Mouse (Mus musculus) inflammation-experienced regulatory T-cells, adult 6 months (primary cell): ENCODE data around the gene Spryd3. TPM values are rescaled to one million over a fixed set of nuclear protein-coding genes. Genes with fewer than 3 reads are reported as not detected.

Source experiments
- ATAC-seq: one replicate; pipeline ENCODE4 v1.8.0; 2017
- polyA plus RNA-seq, 3 experiments: library from polyadenylated mRNA; unstranded; fragments of 100-300 nt; shearing (Covaris generic); gene quantifications; one replicate each; pipeline ENCODE4 v1.2.1; 2017

The Spryd3 gene
- polyA plus RNA-seq, 3 experiments from 2014 or later = 32.1 to 44.8 (median 33.6) TPM

DNA sequence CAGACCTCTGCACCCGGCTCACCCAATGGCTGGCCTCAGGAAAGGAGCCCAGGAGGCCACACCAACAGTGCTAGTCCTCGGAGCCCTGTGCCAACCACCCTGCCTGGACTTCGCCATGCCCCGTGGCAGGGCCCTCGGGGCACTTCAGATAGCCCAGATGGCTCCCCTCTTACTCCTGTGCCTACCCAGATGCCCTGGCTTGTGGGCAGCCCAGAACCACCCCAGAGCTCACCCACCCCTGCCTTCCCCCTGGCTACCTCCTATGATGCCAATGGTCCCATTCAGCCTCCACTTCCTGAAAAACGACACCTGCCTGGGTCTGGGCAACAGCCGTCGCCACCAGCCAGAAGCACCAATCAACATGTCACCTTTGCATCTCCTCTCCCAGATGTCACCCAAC lies 23.2 kb downstream of the Spryd3 start:
- ATAC-seq = no peak

DNA sequence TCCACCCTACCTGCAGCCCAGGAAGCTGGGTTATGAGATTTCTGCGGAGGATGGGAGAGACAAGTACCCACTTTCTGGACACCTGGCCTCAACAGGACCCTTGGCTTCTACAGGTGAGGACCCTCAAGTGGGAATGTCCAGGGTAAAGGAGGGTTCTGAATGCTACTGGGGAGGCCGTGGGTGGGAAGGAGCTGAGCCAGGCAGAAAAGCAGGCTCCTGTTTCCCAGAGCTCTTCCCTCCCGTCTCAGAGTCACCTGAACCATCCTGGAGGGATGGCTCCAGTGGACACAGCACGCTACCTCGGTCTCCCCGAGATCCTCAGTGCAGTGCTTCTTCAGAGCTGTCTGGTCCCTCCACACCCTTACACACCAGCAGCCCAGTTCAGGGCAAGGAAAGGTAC lies 23.9 kb downstream of the Spryd3 start:
- ATAC-seq = no peak

GRCm38 (mm10) chr15:102111495-102111829 lies 24.6 kb downstream of the Spryd3 start:
- ATAC-seq = no peak

DNA sequence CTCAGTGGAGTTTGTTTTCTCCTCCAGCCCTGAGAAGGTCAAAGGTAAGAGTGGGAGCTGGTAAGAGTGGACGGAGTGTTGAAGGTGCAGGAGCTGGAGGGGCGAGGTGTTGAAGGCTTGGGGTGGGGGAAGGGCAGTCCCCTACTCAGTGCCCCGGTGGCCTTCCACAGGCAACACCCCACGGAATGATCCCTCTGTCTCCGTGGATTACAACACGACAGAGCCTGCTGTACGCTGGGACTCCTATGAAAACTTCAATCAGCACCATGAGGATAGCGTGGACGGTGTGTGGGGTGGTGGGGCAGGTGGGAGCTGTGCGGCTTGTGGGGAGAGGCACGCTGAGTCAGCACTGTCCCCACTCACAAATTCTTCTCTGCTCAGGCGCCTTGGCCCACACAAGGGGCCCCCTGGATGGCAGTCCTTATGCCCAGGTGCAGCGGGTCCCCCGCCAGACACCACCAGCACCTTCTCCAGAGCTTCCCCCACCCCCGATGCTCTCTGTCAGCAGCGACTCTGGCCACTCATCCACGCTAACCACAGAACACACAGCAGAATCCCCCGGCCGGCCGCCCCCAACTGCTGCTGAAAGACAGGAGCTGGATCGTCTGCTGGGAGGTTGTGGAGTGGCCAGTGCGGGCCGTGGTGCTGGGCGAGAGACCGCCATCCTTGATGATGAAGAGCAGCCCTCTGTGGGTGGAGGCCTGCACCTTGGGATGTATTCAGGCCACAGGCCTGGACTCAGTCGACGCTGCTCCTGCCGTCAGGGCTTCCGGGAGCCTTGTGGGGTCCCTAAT lies 25.1 kb downstream of the Spryd3 start:
- no peak for ATAC-seq

DNA sequence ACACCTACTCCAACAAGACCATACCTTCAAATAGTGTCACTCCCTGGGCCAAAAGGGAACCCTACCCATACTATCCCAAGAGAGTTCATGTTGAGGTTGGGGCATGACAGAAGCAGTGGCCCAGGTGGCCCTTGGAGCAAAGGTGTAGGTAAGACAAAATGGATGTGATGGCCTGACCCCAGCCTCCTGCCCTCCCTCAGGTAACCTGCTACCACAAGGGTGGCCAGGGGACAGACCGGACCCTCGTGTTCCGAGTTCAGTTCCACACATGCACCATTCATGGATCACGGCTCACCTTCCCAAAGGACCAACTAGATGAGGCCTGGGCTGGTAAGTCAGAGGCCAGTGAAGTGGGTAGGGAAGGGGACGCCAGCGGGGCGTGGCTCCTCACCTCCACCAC lies 25.8 kb downstream of the Spryd3 start:
- no peak for ATAC-seq

- peak; percentile 69 for ATAC-seq
Measured at GRCm38 (mm10) chr15:102108651-102109525, 27.1 kb downstream of the Spryd3 start.

DNA sequence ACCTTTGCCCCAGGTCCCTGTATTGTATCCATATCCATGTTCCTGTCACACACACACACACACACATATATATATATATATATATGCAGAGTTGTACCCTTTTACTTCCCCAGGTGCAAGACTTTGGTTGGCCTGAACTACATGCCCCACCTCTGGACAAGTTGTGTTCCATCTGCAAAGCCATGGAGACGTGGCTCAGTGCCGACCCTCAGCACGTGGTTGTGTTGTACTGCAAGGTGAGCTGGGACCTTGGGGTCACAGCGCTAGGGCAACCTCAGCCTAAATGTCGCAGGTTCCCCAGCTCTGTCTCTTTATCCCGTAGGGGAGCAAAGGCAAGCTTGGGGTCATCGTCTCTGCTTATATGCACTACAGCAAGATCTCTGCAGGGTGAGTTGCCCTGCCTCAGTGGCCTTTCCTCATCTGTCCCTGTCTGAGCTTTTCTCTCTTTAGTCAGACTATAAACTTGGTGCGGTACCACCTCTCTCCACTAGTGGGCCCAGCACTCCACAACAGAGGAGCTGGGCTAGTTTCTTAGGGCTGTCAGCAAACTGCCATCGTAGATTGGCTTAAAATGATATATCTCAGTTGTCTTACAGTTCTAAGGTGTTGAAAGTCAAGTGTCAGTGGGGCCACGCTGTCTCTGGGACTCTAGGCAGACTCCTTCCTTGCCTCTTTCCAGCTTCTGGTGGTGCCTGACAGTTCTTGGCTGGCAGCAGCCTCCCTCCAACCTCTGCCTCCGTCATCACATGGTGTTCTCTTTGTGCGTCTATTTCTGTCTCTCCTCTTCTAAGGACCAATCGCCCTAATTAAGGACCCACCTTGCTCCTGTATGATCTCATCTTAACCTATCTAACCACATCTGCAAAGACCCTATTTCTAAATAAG lies 28.1 kb downstream of the Spryd3 start:
- peak; percentile 67 for ATAC-seq

- peak; percentile 22 for ATAC-seq
Measured at GRCm38 (mm10) chr15:102106754-102107456, 29.1 kb downstream of the Spryd3 start.

DNA sequence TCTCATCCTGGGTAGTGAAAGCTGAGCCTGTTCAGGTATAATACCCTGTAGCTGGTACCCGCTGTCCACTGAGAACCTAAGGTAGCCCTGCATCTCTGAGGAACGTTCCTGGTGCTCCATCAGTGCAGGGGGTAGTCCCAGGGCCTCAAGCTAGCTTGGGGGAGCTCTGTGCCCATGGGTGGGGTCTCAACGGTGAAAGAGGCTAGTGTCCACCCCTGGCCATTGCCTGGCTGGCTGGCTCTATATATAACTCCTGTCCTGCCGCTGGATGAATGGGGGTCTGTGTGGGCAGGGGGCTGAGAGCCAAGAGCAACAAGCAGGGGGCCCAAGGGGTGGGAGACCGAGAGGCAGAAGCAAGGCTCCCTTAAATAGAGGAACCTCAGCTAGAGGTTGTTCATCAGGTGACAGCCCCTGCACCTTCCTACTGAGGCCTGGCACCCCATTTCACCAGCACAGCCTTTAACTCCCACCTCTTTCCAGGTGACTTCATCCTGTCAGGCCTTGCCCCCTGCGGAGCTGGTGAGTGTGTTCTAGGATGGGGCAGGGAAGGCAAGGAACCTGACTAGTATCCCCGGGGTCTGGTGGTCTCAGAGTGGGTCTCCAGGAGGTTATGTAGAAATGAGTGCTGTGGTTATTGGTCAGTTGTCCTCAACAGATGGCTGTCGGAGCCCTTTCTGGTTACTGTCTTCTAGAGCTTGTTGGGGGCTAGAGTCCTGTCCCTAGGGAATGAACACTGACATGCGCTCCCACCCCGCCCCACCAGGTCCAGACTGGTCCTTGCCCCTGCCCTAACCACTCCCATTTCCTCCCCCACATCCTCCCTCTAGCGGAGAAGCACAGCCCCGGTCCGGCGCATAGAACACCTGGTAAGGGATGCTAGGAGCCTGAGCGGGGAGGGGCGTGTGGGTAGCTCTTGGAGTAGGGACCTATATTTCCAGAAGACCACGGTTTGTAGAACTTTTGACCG lies 30.0 kb downstream of the Spryd3 start:
- ATAC-seq = peak; percentile 47

- ATAC-seq = no peak
Measured at GRCm38 (mm10) chr15:102105360-102105759, 30.7 kb downstream of the Spryd3 start.

DNA sequence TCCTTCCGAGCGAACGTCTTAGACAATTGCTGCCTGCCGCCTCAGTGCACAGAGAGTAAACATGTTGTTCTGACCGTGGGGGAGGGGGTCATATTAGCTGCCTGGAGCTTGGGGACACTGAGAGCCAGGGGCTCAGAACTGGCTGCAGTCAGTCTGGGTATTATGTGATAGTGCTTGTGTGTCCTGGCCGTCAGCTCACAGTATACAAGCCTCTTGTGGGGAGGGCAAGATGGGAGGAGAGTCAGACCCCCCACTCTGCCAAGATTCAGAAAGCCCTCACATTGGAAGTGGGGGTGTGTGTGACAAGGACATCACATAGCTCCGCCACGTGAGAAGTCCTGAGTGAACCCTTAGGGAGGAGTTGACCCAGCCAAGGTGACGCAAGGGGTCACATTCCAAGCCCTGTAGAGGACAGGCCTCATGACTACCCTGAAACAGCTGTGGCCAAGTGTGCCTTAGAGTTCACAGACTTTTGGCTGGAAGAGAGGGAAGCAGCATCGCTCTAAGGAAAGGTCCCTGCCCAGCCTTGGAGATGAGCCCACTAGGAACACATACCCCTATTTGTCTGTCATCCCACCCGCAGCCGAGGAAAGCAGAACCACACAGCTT lies 32.0 kb downstream of the Spryd3 start:
- no peak for ATAC-seq

- ATAC-seq = no peak
Measured at GRCm38 (mm10) chr15:102103371-102103946, 32.6 kb downstream of the Spryd3 start.

DNA sequence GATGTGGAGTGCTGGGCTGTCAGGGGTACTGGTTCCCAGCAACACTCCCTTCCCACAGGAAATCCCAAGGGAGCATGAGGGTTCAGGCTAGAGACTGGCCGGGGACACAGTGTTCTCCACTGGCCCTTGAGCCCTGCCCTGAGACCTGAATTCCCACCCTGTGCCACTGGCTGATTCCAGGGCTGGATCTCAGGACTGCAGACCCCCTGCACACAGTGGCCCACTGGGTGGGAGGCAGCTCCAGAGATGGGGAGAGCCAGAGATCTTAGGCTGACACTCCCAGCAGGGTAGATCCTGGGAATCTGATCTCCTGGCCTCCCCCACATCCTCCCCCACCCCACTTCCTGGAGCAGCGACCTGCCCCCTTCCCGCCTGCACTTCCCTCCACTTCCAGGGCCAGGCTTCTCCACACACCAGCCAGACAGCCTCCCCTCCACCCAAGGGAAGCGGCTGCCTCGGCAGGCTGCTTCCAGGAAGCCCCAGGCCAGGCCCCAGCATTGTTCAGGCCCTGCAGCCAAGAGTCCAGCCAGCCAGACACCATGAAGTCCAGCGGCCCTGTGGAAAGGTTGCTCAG lies 33.4 kb downstream of the Spryd3 start:
- no peak for ATAC-seq

GRCm38 (mm10) chr15:102101672-102102541 lies 34.1 kb downstream of the Spryd3 start:
- ATAC-seq = no peak

DNA sequence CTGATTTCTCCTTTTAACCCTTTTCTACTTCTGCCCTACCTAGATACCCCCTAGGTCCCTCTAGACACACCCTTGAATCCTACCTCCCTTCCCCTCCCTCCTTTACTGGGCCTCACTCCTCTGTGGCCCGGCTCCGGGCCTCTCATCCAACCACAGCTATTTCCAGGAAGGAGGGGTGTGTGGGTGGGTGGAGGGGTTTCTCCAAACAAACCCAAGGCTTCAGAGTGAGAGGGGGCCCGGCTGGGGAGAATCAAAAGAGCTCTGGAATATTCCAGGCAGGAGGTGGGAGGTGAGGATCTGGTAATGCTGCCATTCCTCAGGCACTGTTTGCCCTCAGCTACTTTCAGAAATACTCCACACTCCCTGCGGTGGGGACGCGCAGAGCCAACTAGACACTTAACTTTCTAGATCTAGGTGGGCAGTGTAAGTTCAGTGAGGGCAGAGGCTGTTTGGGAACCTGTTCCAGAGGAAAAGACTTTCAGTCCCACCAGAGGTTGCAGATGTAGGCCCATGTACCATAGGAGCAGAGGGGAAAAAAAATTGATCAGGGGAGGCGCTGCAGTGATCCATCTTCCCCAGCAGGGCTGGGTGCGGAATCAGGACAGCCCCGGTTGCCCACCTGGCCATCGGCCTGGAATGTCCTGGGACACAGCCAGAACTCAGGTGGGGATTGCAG lies 34.9 kb downstream of the Spryd3 start:
- ATAC-seq = no peak

DNA sequence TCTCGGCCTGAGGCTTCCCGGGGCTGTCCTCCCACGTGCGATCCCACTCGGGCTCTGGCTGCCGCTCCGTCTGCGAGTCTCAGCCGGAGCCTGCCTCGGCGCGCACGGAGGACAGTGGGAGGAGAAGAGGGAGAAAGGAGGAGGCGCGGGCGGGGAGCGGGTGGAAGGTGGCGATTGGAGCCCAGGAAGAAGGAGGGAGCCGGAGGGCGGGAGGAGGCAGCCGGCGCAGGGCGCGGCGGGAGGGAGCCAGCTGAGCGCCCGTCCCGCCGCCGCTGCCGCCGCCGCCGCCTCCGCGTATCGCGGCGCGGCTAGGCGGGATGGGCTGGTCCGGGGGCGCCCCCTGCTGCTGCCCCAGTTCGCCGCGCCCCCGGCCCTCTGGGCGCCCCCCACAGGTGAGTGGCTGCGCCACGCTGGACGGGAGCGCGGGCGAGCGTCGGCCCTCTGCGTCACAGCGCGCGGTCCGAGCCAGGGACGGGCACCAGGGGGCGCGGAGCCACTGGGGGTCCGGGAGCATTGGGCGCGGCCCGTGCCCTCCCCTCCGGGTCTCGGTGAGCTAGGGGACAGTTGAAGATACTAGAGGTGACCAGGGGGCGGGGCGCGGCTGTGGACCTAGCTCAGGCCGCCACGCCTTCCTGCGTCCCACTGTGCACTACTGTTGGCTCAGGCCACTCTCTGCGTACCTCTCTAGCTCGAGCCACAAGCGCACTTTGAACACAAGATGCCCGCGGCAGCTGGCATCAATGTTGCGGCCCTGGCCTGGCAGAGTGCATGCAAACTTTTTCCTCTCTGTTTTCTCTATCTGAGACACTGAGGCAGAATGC lies 35.7 kb downstream of the Spryd3 start, which contains the start of gene Tns2:
Gene Tns2 (plus strand): TSS at position 253 of the 821 bp plus-strand sequence.
- peak; percentile 68 for ATAC-seq

DNA sequence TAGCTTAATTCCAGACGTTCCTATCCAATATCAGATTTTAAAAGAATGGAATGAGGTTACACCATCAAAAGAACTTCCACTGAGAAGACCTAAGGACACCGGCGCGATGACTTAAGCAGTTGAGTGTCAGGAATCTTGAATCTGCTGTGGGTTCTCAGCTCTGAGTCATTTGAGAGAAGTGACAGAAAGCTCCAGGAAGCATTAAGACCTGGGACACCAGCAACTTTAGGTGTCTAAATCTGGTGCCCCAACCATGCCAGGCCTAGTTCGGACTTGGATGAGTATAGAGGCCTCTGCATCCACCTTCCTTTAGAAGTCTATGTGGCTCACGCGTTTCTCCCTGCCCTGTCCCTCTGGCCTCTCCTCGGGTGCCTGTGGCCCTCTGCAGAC lies 36.3 kb downstream of the Spryd3 start:
- ATAC-seq = peak; percentile 16
